Mouse (Mus musculus) heart, embryonic 13.5 days (tissue): ENCODE results near the gene Rasal1. TPM values are rescaled to one million over a fixed set of nuclear protein-coding genes. Genes with fewer than 3 reads are reported as not detected.

Source experiments
- ATAC-seq: fragments of 200-750 bp; cut with Nextera tagmentation; 2 replicates; pipeline ENCODE4 v1.8.0; 2017; ENCODE audit warnings: moderate TSS enrichment; ENCODE audit not compliant: insufficient number of reproducible peaks, low FRiP score, low TSS enrichment; ENCODE audit errors: extremely low read depth
- H3K27ac ChIP-seq: fragments of 300-500 bp; sonication (generic); replicated peaks from 2 replicates; pipeline ENCODE4 v1.5.1; 2015; ENCODE audit warnings: moderate library complexity, mild to moderate bottlenecking, inconsistent platforms
- H3K27me3 ChIP-seq: fragments of 300-500 bp; sonication (generic); replicated peaks from 2 replicates; pipeline ENCODE4 v1.6.1; 2015; ENCODE audit warnings: mild to moderate bottlenecking, inconsistent platforms
- H3K36me3 ChIP-seq: fragments of 300-500 bp; sonication (generic); 2 replicates; pipeline ENCODE4 v1.6.1; 2015; ENCODE audit warnings: mild to moderate bottlenecking, inconsistent platforms
- H3K4me1 ChIP-seq: fragments of 300-500 bp; sonication (generic); 2 replicates; pipeline ENCODE4 v1.6.1; 2015; ENCODE audit warnings: inconsistent platforms
- H3K4me2 ChIP-seq: fragments of 300-500 bp; sonication (generic); 2 replicates; pipeline ENCODE4 v1.6.1; 2015; ENCODE audit warnings: inconsistent platforms, mild to moderate bottlenecking, moderate library complexity
- H3K4me3 ChIP-seq: fragments of 300-500 bp; sonication (generic); 2 replicates; pipeline ENCODE4 v1.5.1; 2015; ENCODE audit warnings: moderate library complexity, mild to moderate bottlenecking, inconsistent platforms
- H3K9ac ChIP-seq: fragments of 300-500 bp; sonication (generic); 2 replicates; pipeline ENCODE4 v1.6.1; 2015; ENCODE audit warnings: inconsistent platforms, mild to moderate bottlenecking, moderate library complexity
- H3K9me3 ChIP-seq: fragments of 300-500 bp; sonication (generic); 2 replicates; pipeline ENCODE4 v1.6.1; 2016; ENCODE audit warnings: inconsistent platforms
- WGBS: fragments of 180-500 bp; shearing (Covaris S2); methylation state at CpG from one replicate; pipeline ENCODE4 v1.1.7; 2015; ENCODE audit warnings: mixed read lengths; 5-methylcytosine and 5-hydroxymethylcytosine counted together
- polyA plus RNA-seq: library from polyadenylated mRNA; unstranded; fragments of >200 nt; fragmentation: Nextera tagmentation; extraction: Ambion mirVana; gene quantifications from 2 replicates; pipeline ENCODE4 v1.2.1, GENCODE M21; 2015

The Rasal1 gene
- polyA plus RNA-seq, 1 experiment from 2014 or later = 0.37 TPM

- Histone ChIP-seq H3K4me3 (no peak overlapping the region), H3K9me3 (no peaks in the 10 kb centered on the region), H3K9ac (no peak overlapping the region), H3K27ac (no peak overlapping the region), H3K36me3 (no peaks in the 10 kb centered on the region), H3K4me1 (peaks cover 20% of the 10 kb centered on the region), H3K4me2 (no peak overlapping the region), H3K27me3 (peaks cover 25% of the 10 kb centered on the region)
- WGBS = 55% methylated on average over 14 of the region's 14 CpGs
- no peak for ATAC-seq
These were observed 5.1 kb upstream of the Rasal1 start for GRCm38 (mm10) chr5:120643365-120644085.

GRCm38 (mm10) chr5:120644227-120644626, 4.4 kb upstream of the Rasal1 start:
- Histone ChIP-seq H3K36me3 (no peaks in the 10 kb centered on the region), H3K27ac (no peak overlapping the region), H3K9me3 (no peaks in the 10 kb centered on the region), H3K4me3 (no peak overlapping the region), H3K9ac (no peak overlapping the region), H3K4me2 (no peak overlapping the region), H3K27me3 (peaks cover 32% of the 10 kb centered on the region), H3K4me1 (peaks cover 27% of the 10 kb centered on the region)
- ATAC-seq = no peak
- WGBS = 57% methylated on average over 3 of the region's 3 CpGs

- H3K27ac ChIP-seq = no peak overlapping the region
- H3K9ac ChIP-seq = no peak overlapping the region
- no peaks in the 10 kb centered on the region for H3K36me3 ChIP-seq
- no peak overlapping the region for H3K4me2 ChIP-seq
- H3K4me3 ChIP-seq = no peak overlapping the region
- ATAC-seq = no peak
- 47% methylated on average over 6 of the region's 6 CpGs for WGBS
- no peaks in the 10 kb centered on the region for H3K9me3 ChIP-seq
- peaks cover 49% of the 10 kb centered on the region for H3K27me3 ChIP-seq
- peaks cover 32% of the 10 kb centered on the region for H3K4me1 ChIP-seq
These were observed 2.8 kb upstream of the Rasal1 start for GRCm38 (mm10) chr5:120645851-120646250.

- Histone ChIP-seq H3K4me3 (no peak overlapping the region), H3K4me2 (no peak overlapping the region), H3K9me3 (no peaks in the 10 kb centered on the region), H3K27ac (no peak overlapping the region), H3K27me3 (peaks cover 64% of the 10 kb centered on the region), H3K4me1 (peaks cover 32% of the 10 kb centered on the region), H3K36me3 (no peaks in the 10 kb centered on the region), H3K9ac (no peak overlapping the region)
- ATAC-seq = no peak
- WGBS = 61% methylated on average over 4 of the region's 4 CpGs
These were observed 1.3 kb upstream of the Rasal1 start for GRCm38 (mm10) chr5:120647361-120647760.

GRCm38 (mm10) chr5:120647814-120648491, 659 bp upstream of the Rasal1 start:
- whole genome bisulfite sequencing = 22% methylated on average over 12 of the region's 12 CpGs
- H3K4me2 ChIP-seq = peak overlapping the region; percentile 70
- no peak for ATAC-seq
- no peak overlapping the region; the same call in 1 of the 2 replicates for H3K9ac ChIP-seq
- peaks cover 69% of the 10 kb centered on the region for H3K27me3 ChIP-seq
- peaks cover 32% of the 10 kb centered on the region for H3K4me1 ChIP-seq
- H3K36me3 ChIP-seq = no peaks in the 10 kb centered on the region
- no peak overlapping the region for H3K27ac ChIP-seq
- H3K4me3 ChIP-seq = peak overlapping the region; percentile 41; the same call in 1 of the 2 replicates
- no peaks in the 10 kb centered on the region for H3K9me3 ChIP-seq

- WGBS = 4% methylated on average over 21 of the region's 21 CpGs
- peak overlapping the region; percentile 41 for H3K4me3 ChIP-seq
- H3K9me3 ChIP-seq = no peaks in the 10 kb centered on the region
- peaks cover 80% of the 10 kb centered on the region for H3K27me3 ChIP-seq
- H3K27ac ChIP-seq = no peak overlapping the region
- H3K4me2 ChIP-seq = peak overlapping the region; percentile 70
- ATAC-seq = no peak; the same call in 1 of the 2 replicates
- peak overlapping the region; percentile 41; the same call in 1 of the 2 replicates for H3K9ac ChIP-seq
- no peaks in the 10 kb centered on the region for H3K36me3 ChIP-seq
- peaks cover 21% of the 10 kb centered on the region for H3K4me1 ChIP-seq
These were observed 842 bp downstream of the Rasal1 start for GRCm38 (mm10) chr5:120649374-120649933.

DNA sequence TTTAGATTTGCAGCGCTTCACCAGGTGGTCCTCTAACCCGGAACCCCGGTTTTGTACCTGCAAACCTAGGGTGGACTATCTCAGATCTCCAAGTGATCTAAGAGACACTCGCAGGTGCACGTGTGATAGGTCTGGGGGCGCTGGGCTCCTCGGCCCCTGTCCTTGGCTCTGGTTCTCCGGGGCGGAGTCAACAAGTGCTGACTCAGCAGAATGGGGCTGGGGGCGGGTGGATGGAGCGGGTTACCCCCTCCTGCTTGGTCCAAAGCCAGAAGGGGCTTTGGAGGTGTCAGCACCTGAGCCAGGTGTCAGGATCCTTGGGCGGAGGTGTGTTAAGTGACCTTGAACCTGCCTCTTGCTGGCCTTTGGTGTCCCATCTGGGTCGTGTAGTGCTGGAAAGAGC, 1.3 kb downstream of the Rasal1 start:
- Histone ChIP-seq H3K4me2 (no peak overlapping the region), H3K4me1 (peaks cover 21% of the 10 kb centered on the region), H3K9me3 (no peaks in the 10 kb centered on the region), H3K4me3 (no peak overlapping the region), H3K9ac (no peak overlapping the region), H3K27ac (no peak overlapping the region), H3K27me3 (peaks cover 84% of the 10 kb centered on the region), H3K36me3 (no peaks in the 10 kb centered on the region)
- 17% methylated on average over 13 of the region's 13 CpGs for WGBS
- no peak for ATAC-seq

DNA sequence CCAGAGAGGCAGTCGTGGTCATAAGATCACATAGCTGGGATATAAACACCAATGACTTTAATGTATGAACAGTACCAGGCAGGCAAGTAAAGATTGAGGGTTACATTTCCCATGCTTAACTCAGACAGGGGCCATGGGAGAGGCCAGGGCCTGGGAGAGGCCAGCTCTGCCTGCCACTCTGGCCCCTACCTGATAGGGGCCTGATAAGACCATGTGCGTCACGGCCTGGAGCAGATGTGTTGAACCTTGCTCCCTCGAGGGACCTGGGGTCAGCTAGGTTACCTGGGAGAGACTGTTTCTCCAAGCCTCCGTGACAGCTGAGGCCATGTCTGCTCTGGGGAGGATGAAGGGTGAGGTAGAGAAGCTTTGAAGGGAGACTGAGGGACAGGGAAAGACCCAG, 2.6 kb downstream of the Rasal1 start:
- H3K27me3 ChIP-seq = peaks cover 89% of the 10 kb centered on the region
- no peaks in the 10 kb centered on the region for H3K9me3 ChIP-seq
- no peak for ATAC-seq
- H3K36me3 ChIP-seq = no peaks in the 10 kb centered on the region
- H3K9ac ChIP-seq = no peak overlapping the region
- no peak overlapping the region for H3K4me3 ChIP-seq
- peaks cover 21% of the 10 kb centered on the region for H3K4me1 ChIP-seq
- no peak overlapping the region for H3K27ac ChIP-seq
- H3K4me2 ChIP-seq = no peak overlapping the region
- 35% methylated on average over 5 of the region's 5 CpGs for WGBS

GRCm38 (mm10) chr5:120652915-120653701, 4.5 kb downstream of the Rasal1 start:
- peaks cover 86% of the 10 kb centered on the region for H3K27me3 ChIP-seq
- H3K4me1 ChIP-seq = peaks cover 16% of the 10 kb centered on the region
- H3K9ac ChIP-seq = no peak overlapping the region
- no peak overlapping the region for H3K4me3 ChIP-seq
- WGBS = 78% methylated on average over 28 of the region's 28 CpGs
- H3K27ac ChIP-seq = no peak overlapping the region
- ATAC-seq = no peak
- no peaks in the 10 kb centered on the region for H3K36me3 ChIP-seq
- no peaks in the 10 kb centered on the region for H3K9me3 ChIP-seq
- H3K4me2 ChIP-seq = no peak overlapping the region

DNA sequence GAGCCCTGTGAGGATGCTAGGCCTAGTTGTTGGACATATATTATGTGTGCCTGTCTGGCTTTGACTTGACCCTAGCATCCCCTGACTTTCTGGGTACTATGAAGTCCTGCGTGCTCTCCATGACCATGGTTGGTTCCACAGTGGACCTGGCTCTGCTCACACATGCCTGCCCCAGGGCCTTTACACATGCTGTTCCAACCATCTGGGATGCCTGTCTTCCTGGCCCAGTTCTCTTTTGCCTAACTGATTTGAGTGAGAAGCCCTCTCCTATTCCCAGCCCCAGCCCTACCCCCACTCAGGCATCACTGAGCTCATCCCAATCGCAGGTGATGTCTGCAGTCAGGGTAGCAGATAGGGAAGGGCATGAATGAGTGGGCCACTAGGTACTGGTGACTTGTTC, 5.3 kb downstream of the Rasal1 start:
- no peak overlapping the region for H3K27ac ChIP-seq
- H3K4me3 ChIP-seq = no peak overlapping the region
- H3K9me3 ChIP-seq = no peaks in the 10 kb centered on the region
- H3K4me1 ChIP-seq = peaks cover 8% of the 10 kb centered on the region
- H3K9ac ChIP-seq = no peak overlapping the region
- 85% methylated on average over 2 of the region's 2 CpGs for WGBS
- H3K36me3 ChIP-seq = no peaks in the 10 kb centered on the region
- H3K4me2 ChIP-seq = no peak overlapping the region
- H3K27me3 ChIP-seq = peaks cover 85% of the 10 kb centered on the region
- no peak for ATAC-seq

DNA sequence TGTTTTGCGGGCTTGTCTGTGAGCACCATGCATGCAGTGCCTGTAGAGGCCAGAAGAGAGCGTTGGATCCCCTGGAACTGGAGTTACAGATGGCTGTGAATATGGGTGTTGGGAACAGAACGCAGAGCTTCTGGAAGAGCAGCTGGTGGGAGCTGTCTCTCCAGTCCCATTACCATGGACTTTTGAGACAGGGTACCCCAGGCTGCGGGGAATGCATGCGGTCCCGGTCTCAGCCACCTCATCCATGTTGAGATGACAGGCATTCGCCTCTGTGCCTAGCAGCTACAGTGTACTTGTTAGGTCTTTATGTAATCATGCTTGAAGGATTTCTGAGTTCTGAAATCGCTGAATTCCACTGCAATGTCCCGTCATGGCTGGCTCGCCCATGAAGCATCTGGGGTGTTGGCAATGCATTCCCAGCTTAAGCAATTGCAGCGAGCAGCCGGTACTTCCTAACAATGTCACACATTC, 7.7 kb downstream of the Rasal1 start:
- no peak overlapping the region for H3K4me2 ChIP-seq
- no peaks in the 10 kb centered on the region for H3K4me1 ChIP-seq
- no peak for ATAC-seq
- no peaks in the 10 kb centered on the region for H3K36me3 ChIP-seq
- no peak overlapping the region for H3K4me3 ChIP-seq
- H3K9me3 ChIP-seq = no peaks in the 10 kb centered on the region
- H3K27ac ChIP-seq = no peak overlapping the region
- peaks cover 73% of the 10 kb centered on the region for H3K27me3 ChIP-seq
- H3K9ac ChIP-seq = no peak overlapping the region
- WGBS = 77% methylated on average over 12 of the region's 12 CpGs
